Mouse (Mus musculus): ENCODE measurements at regions not wholly inside any gene's neighbourhood (a gene's known extent, or its start where the extent isn't known, plus 50 kb on each side); places are given as distances from the start of the nearest gene placed in this dataset.
A peak's percentile ranks its signal among the peaks of the same experiment; 100 is the strongest.

DNA sequence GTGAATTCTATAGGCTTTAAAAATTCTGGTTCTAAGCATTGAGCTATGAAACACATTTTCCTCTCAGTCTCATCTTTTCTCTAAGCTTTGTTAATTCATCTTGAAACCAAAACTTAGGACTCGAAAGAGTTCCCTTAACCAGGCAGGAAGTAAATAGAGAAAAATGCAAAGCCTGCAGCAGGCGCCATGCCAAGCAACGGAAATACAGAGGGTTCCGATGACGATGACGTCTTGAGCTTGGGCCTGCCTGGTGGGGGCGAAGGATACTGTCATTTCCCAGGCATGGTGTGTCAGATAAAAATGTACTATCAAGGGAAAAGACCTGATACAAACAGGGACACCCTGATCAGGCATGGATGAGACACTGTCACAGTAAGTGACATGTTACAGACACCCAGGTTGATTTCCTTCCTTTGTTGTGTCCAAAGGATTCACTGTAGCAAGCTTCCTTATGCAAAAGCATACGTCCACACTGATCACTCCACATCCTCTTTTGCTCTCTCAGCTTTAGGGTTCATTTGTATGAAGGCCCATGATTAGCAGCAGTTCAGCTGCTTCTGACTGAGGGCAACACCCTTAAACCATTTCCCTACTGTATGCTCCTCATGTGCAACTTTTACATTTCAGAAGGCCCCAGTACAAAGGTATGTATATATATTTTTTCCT, 135.0 kb downstream of the Cemip2 start:
- peak; percentile 40 to 58 for DNase-seq (ENCODE audit: inconsistent age in 2 of 2, low spot score in 1 of 2)

GRCm38 (mm10) chr19:21913748-21914611, 135.8 kb downstream of the Cemip2 start:
- peak in 1 of 2 experiments; percentile 55 for DNase-seq (ENCODE audit: inconsistent age in 2 of 2, low spot score in 1 of 2)

DNA sequence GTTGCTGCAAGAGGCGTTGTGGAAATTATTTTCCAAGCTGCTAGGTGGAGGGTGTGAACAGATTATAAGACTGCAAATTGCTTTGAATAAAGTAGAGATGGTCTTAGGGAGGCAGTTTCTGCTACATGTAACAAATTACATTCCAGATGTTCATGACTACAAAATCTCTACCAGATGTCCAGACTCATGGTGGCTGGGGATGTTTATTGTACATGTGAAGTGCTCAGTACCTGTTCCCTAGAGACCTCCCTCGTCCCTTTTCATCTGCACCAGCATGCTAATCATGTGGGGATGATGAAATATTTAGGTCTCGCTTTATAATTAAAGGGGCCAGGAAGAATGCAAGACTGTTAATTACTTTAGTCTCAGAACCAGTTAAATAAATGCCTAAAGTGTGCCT, 136.5 kb downstream of the Cemip2 start:
- no peak for DNase-seq (ENCODE audit: inconsistent age in 2 of 2, low spot score in 1 of 2)

DNA sequence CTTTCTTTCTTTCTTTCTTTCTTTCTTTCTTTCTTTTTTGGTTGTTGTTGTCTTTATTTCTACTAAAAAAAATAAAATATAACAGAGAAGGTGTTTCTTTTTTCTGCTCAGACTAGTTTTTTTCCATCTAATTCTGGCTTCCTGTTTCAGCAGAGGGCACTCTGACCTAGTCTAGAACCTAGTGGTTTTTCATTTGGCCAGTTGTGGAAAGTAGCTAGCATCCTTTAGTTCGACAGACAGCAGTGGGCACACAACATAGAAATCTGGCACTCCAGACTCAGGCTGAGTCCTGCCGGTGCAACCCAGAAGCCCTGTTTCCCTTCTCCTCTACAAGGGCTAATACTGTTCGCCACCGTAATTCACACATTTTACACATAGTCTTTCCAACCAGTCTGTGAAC, 140.0 kb downstream of the Cemip2 start:
- peak in 1 of 2 experiments; percentile 24 for DNase-seq (ENCODE audit: inconsistent age in 2 of 2, low spot score in 1 of 2)

- peak in 1 of 2 experiments; percentile 49 for DNase-seq (ENCODE audit: inconsistent age in 2 of 2, low spot score in 1 of 2)
Measured at GRCm38 (mm10) chr19:21919074-21919473, 140.9 kb downstream of the Cemip2 start.

GRCm38 (mm10) chr19:21940114-21940513, 162.0 kb downstream of the Cemip2 start:
- peak in 1 of 2 experiments; percentile 11 for DNase-seq (ENCODE audit: inconsistent age in 2 of 2, low spot score in 1 of 2)

GRCm38 (mm10) chr19:21941720-21942119, 163.6 kb downstream of the Cemip2 start:
- peak in 1 of 2 experiments; percentile 37 for DNase-seq (ENCODE audit: inconsistent age in 2 of 2, low spot score in 1 of 2)

GRCm38 (mm10) chr19:21942286-21942685, 164.1 kb downstream of the Cemip2 start:
- peak in 1 of 2 experiments; percentile 62 for DNase-seq (ENCODE audit: inconsistent age in 2 of 2, low spot score in 1 of 2)

GRCm38 (mm10) chr19:21943407-21943806, 165.3 kb downstream of the Cemip2 start:
- DNase-seq (ENCODE audit: inconsistent age in 2 of 2, low spot score in 1 of 2), result peak; percentile 54 to 70

DNA sequence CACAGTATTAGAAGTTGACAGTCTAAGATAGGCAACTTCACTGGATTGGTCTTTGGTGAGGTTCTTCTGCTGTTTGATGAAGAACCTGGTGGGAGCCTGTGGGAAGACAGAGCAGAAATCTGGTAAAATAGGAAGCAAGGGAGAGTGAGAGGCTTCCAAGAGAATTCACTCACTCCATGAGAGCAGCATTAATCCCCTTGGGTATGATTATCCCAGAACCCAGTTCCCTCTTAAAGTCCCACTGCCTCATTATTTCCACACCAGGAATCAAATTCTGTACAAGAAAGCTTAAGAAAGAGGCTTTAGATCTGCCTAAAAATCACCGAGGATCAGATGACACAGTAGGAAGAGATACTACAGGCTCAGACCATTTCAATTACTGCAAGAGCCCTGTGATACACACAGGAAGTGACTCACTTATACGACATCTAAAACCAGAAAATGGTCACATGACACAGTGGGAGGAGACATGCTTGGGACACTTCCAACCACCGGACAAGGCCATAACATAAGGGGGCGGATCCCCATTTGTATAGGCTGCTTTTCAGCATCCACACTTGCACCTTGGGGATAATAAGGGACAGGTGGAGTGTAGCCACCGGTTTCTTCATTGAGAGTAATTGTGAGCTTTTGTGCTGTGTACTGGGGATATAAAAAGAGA, 168.2 kb downstream of the Cemip2 start:
- peak in 1 of 2 experiments; percentile 57 for DNase-seq (ENCODE audit: inconsistent age in 2 of 2, low spot score in 1 of 2)

GRCm38 (mm10) chr19:21948030-21948429, 169.9 kb downstream of the Cemip2 start:
- DNase-seq (ENCODE audit: inconsistent age in 2 of 2, low spot score in 1 of 2), result no peak

- no peak for DNase-seq (ENCODE audit: inconsistent age in 2 of 2, low spot score in 1 of 2)
Measured at GRCm38 (mm10) chr19:21962635-21963034, 176.2 kb upstream of the Trpm3 start.

- DNase-seq (ENCODE audit: inconsistent age in 2 of 2, low spot score in 1 of 2), result no peak
Measured at GRCm38 (mm10) chr19:21989857-21990256, 149.0 kb upstream of the Trpm3 start.

DNA sequence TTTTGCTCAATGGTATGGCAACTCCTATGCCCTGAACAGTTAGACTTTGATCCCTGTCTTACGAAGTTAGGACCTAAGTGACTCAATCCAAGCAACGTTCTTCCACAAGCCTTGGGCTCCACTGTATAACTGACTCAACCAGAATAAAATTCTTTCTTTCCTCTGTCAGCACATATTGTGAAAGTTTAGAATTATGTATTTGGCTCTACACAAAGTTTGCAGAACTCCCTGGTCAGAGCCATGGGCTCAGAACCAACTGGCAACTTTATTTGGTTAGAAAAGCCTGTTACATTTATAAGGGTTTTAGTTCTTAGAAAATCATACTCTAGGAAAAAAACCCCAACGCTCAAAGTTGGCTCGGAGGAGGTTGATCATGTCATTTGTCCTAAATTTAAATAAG, 147.9 kb upstream of the Trpm3 start:
- DNase-seq (ENCODE audit: inconsistent age in 2 of 2, low spot score in 1 of 2), result peak in 1 of 2 experiments; percentile 65

DNA sequence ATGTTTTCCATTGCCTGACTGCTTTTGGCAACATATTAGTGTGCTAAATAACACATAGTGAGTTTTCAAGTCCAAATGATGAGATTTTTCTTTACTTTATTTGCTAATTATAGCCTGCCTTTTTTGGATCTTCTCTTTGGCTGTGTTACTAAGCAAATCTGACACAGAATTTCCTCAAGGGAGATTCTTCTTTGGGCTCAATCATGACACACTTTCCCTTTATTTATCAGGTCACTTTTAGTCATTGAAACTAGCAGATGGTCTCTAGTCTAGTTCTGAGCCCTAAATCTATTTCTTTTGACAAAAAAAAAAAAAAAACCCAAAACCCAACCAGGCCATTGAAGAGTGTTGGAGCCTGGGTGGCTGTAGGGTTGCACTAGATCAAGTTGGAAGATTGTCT, 147.4 kb upstream of the Trpm3 start:
- DNase-seq (ENCODE audit: inconsistent age in 2 of 2, low spot score in 1 of 2), result no peak

DNA sequence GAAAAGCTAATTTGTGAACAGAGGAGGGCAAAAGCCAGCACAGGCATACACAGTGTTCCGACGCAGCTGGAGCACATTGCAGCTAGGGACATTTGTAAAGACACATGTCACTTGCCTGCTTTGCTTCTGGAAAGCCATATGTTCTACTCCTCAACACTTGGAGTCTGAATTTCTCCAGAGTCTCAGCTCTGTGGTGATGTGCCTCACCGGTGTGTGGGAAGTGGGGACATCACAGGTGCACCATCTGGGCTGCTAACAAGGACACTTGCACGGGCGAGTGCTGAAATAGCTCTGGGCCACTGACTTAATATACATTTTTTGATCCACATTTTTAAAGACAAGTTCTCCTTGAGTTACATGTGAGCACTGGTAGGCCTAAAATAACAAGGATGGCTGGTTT, 139.2 kb upstream of the Trpm3 start:
- DNase-seq (ENCODE audit: inconsistent age in 2 of 2, low spot score in 1 of 2), result no peak

GRCm38 (mm10) chr19:22008053-22008935, 130.6 kb upstream of the Trpm3 start:
- DNase-seq (ENCODE audit: inconsistent age in 2 of 2, low spot score in 1 of 2), result no peak

DNA sequence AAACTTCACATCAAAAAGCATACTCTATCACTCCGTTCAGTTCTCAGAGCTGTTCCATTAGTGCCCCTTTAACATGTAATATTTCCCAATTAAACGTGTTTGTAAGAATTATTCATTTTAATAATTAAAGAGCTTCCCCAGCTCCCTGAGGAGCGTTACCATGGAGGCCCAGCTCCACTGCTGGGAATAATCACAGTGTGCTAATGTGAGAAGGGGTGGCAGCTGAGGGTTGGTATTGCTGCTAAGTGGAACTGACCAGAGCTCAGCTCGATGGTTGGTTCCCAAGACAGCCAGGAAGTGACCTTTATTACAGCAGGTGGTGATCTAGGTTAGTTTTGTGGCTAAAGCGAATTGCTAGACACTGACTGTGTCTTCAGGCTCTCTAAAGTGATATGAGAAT, 128.6 kb upstream of the Trpm3 start:
- no peak for DNase-seq (ENCODE audit: inconsistent age in 2 of 2, low spot score in 1 of 2)

DNA sequence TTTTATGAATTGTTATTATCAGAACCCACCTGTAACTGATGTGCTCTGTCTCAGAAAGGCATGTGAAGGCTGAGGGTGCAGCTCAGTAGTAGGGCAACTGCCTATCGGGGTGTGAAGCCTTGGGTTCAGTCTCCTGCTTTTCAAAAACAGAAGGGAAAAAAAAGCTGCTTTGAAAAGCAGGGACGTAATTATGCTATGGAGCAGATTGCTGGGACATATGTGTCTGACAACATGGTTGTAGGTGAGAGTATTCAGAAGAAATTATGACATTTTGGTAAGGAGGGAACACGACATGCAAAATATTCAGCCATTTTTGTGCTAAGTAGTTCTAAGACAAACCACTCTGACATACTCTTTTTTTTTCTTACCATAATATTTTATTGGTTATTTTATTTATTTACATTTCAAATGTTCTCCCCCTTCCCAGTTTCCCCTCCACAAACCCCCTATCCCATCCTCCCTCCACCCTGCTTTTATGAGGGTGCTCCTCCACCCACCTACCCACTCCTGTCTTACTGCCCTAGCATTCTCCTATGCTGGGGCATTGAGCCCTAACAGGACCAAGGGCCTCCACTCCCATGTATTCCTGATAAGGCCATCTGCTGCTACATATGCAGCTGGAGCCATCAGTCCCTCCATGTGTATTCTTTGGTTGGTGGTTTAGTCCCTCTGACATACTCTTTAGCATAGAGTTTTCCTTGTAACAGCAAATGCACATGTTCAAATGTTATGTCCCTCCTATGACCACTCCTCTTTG, 122.8 kb upstream of the Trpm3 start:
- DNase-seq (ENCODE audit: inconsistent age in 2 of 2, low spot score in 1 of 2), result no peak

GRCm38 (mm10) chr19:22017425-22017824, 121.4 kb upstream of the Trpm3 start:
- no peak for DNase-seq (ENCODE audit: inconsistent age in 2 of 2, low spot score in 1 of 2)
